Mouse (Mus musculus): ENCODE measurements around the gene Gm13090.

GRCm38 (mm10) chr4:151051162-151051561, 38.2 kb upstream of the Gm13090 start:
- TF ChIP-seq CTCF (IDR thresholded peaks at IDR 0.05; ENCODE audit: insufficient read depth, low read depth, low read length) (no peak), POLR2A (IDR thresholded peaks at IDR 0.05; ENCODE audit: insufficient read depth, low read depth, low read length) (no peak)
